Mouse (Mus musculus): ENCODE measurements around the gene Dazap2. TPM values are rescaled to one million over a fixed set of nuclear protein-coding genes. Genes with fewer than 3 reads are reported as not detected.

Gene Dazap2
- polyA plus RNA-seq, 1 experiment from 2014 or later: 171 TPM

- 89% methylated on average over 5 of the region's 5 CpGs for WGBS
- no peaks in the 10 kb centered on the region for H3K36me3 ChIP-seq (ENCODE audit: control insufficient read depth, insufficient read depth, low read length)
Measured at GRCm38 (mm10) chr15:100667871-100668545, 52.9 kb downstream of the Dazap2 start.

GRCm38 (mm10) chr15:100669337-100669736 is 54.2 kb downstream of the Dazap2 start, which contains the start of gene Bin2:
TSS of gene Bin2 (minus strand) at chr15:100669553.
- ATAC-seq (ENCODE audit: low FRiP score, low TSS enrichment): no peak

More at GRCm38 (mm10) chr15:100667871-100668545, 52.9 kb downstream of the Dazap2 start:
- Histone ChIP-seq H3K9ac (replicated peaks; ENCODE audit: low read length) (no peak overlapping the region), H3K27ac (replicated peaks; ENCODE audit: low read depth, low read length) (no peak overlapping the region), H3K4me2 (ENCODE audit: low read length) (no peak overlapping the region), H3K9me3 (ENCODE audit: control insufficient read depth, low read length) (no peaks in the 10 kb centered on the region), H3K4me1 (ENCODE audit: control insufficient read depth, insufficient read depth, low read length) (peaks cover 6% of the 10 kb centered on the region; the same call in 1 of the 2 replicates), H3K4me3 (replicated peaks; ENCODE audit: low read depth, low read length) (no peak overlapping the region), H3K27me3 (ENCODE audit: control insufficient read depth, insufficient read depth, low read length) (no peaks in the 10 kb centered on the region)
- ATAC-seq (ENCODE audit: low FRiP score, low TSS enrichment) (no peak), DNase-seq (no peak)

GRCm38 (mm10) chr15:100670004-100670403 is 54.9 kb downstream of the Dazap2 start:
- Histone ChIP-seq H3K9me3 (ENCODE audit: control insufficient read depth, low read length) (no peaks in the 10 kb centered on the region), H3K27ac (replicated peaks; ENCODE audit: low read depth, low read length) (no peak overlapping the region), H3K36me3 (ENCODE audit: control insufficient read depth, insufficient read depth, low read length) (no peaks in the 10 kb centered on the region), H3K4me2 (ENCODE audit: low read length) (no peak overlapping the region), H3K4me1 (ENCODE audit: control insufficient read depth, insufficient read depth, low read length) (peaks cover 6% of the 10 kb centered on the region; the same call in 1 of the 2 replicates), H3K27me3 (ENCODE audit: control insufficient read depth, insufficient read depth, low read length) (no peaks in the 10 kb centered on the region), H3K4me3 (replicated peaks; ENCODE audit: low read depth, low read length) (no peak overlapping the region), H3K9ac (replicated peaks; ENCODE audit: low read length) (no peak overlapping the region)
- ATAC-seq (ENCODE audit: low FRiP score, low TSS enrichment): no peak
- 71% methylated on average over 8 of the region's 8 CpGs for WGBS
- no peak for DNase-seq

More at GRCm38 (mm10) chr15:100669337-100669736, 54.2 kb downstream of the Dazap2 start, which contains the start of gene Bin2:
- Histone ChIP-seq H3K4me3 (replicated peaks; ENCODE audit: low read depth, low read length) (no peak within 1 kb of the TSS), H3K27ac (replicated peaks; ENCODE audit: low read depth, low read length) (no peak within 1 kb of the TSS), H3K36me3 (ENCODE audit: control insufficient read depth, insufficient read depth, low read length) (no peaks in the 10 kb centered on the region), H3K9ac (replicated peaks; ENCODE audit: low read length) (no peak within 1 kb of the TSS), H3K27me3 (ENCODE audit: control insufficient read depth, insufficient read depth, low read length) (no peaks in the 10 kb centered on the region), H3K4me2 (ENCODE audit: low read length) (no peak within 1 kb of the TSS), H3K4me1 (ENCODE audit: control insufficient read depth, insufficient read depth, low read length) (peaks cover 6% of the 10 kb centered on the region; the same call in 1 of the 2 replicates), H3K9me3 (ENCODE audit: control insufficient read depth, low read length) (no peaks in the 10 kb centered on the region)
- no peak for DNase-seq
- 93% methylated on average over 20 of the region's 20 CpGs for WGBS

Small RNA genes within 50 kb of the gene (microRNA-seq; reads per million reads assigned to microRNA genes)
- not detected for gene Mir6961

Other genes starting within 250 kb of the Dazap2 start
- gene Gm5475, start 193.2 kb upstream of the Dazap2 start, polyA plus RNA-seq (2014; fragmentation: Nextera tagmentation; extraction: Ambion mirVana): not detected in 2 replicates
- 18.5 and 21.6 TPM in 2 replicates for gene Slc11a2, start 190.3 kb upstream of the Dazap2 start, polyA plus RNA-seq (2014; fragmentation: Nextera tagmentation; extraction: Ambion mirVana)
- 44.8 and 51.9 TPM in 2 replicates for gene Letmd1, start 146.3 kb upstream of the Dazap2 start, polyA plus RNA-seq (2014; fragmentation: Nextera tagmentation; extraction: Ambion mirVana)
- gene Csrnp2, start 119.9 kb upstream of the Dazap2 start, polyA plus RNA-seq (2014; fragmentation: Nextera tagmentation; extraction: Ambion mirVana): 51.9 and 53.5 TPM in 2 replicates
- 30.1 and 35.8 TPM in 2 replicates for gene Tfcp2, start 63.3 kb upstream of the Dazap2 start, polyA plus RNA-seq (2014; fragmentation: Nextera tagmentation; extraction: Ambion mirVana)
- gene Pou6f1, start 15.4 kb upstream of the Dazap2 start, polyA plus RNA-seq (2014; fragmentation: Nextera tagmentation; extraction: Ambion mirVana): 45.6 and 47.3 TPM in 2 replicates
- gene Smagp, start 21.6 kb downstream of the Dazap2 start, polyA plus RNA-seq (2014; fragmentation: Nextera tagmentation; extraction: Ambion mirVana): 0.78 and 3.6 TPM in 2 replicates
- gene Bin2, start 54.2 kb downstream of the Dazap2 start, polyA plus RNA-seq (2014; fragmentation: Nextera tagmentation; extraction: Ambion mirVana): 0.61 and 1.8 TPM in 2 replicates
- gene Cela1, start 72.6 kb downstream of the Dazap2 start, polyA plus RNA-seq (2014; fragmentation: Nextera tagmentation; extraction: Ambion mirVana): 0.74 TPM in 1 of 2 replicates, not detected in the other
- 0.14 TPM in 1 of 2 replicates, not detected in the other for gene Galnt6, start 114.0 kb downstream of the Dazap2 start, polyA plus RNA-seq (2014; fragmentation: Nextera tagmentation; extraction: Ambion mirVana)
- gene Slc4a8, start 146.4 kb downstream of the Dazap2 start, polyA plus RNA-seq (2014; fragmentation: Nextera tagmentation; extraction: Ambion mirVana): 24.2 and 32.3 TPM in 2 replicates

All from midbrain, embryonic 14.5 days (tissue).